Mouse (Mus musculus) limb, embryonic 14.5 days (tissue): Measurements from ENCODE around the gene Map2k4. TPM values are rescaled to one million over a fixed set of nuclear protein-coding genes. Genes with fewer than 3 reads are reported as not detected.

Experiments
- ATAC-seq: fragments of 200-750 bp; cut with Nextera tagmentation; 2 replicates; pipeline ENCODE4 v1.8.0; 2017; ENCODE audit warnings: low read depth, moderate number of reproducible peaks, moderate TSS enrichment; ENCODE audit not compliant: low FRiP score
- DNase-seq: peaks from one replicate; pipeline ENCODE4 v3.0.0-alpha.2; 2015; ENCODE audit warnings: low spot score
- H3K27ac ChIP-seq: fragments of 300-500 bp; sonication (generic); replicated peaks from 2 replicates; pipeline ENCODE4 v1.5.1; 2014; ENCODE audit warnings: low read depth, mild to moderate bottlenecking, low read length, moderate library complexity, mixed read lengths
- H3K27me3 ChIP-seq: fragments of 300-500 bp; sonication (generic); 2 replicates; pipeline ENCODE4 v1.6.1; 2014; ENCODE audit warnings: low read length, mixed read lengths; ENCODE audit not compliant: control insufficient read depth, insufficient read depth
- H3K36me3 ChIP-seq: fragments of 300-500 bp; sonication (generic); 2 replicates; pipeline ENCODE4 v1.6.1; 2014; ENCODE audit warnings: mild to moderate bottlenecking, low read length, moderate library complexity, mixed read lengths; ENCODE audit not compliant: control insufficient read depth, insufficient read depth
- H3K4me1 ChIP-seq: fragments of 300-500 bp; sonication (generic); 2 replicates; pipeline ENCODE4 v1.6.1; 2014; ENCODE audit warnings: antibody characterized with exemption, low read length, mixed read lengths; ENCODE audit not compliant: control insufficient read depth, insufficient read depth
- H3K4me2 ChIP-seq: fragments of 300-500 bp; sonication (generic); replicated peaks from 2 replicates; pipeline ENCODE4 v1.6.1; 2014; ENCODE audit warnings: low read depth, mild to moderate bottlenecking, low read length, moderate library complexity; ENCODE audit not compliant: severe bottlenecking
- H3K4me3 ChIP-seq: fragments of 300-500 bp; sonication (generic); replicated peaks from 2 replicates; pipeline ENCODE4 v1.5.1; 2014; ENCODE audit warnings: low read length
- H3K9ac ChIP-seq: fragments of 300-500 bp; sonication (generic); 2 replicates; pipeline ENCODE4 v1.6.1; 2014; ENCODE audit warnings: mild to moderate bottlenecking, low read depth, low read length, moderate library complexity; ENCODE audit not compliant: severe bottlenecking
- H3K9me3 ChIP-seq: fragments of 300-500 bp; sonication (generic); 2 replicates; pipeline ENCODE4 v1.6.1; 2016; ENCODE audit warnings: low read length; ENCODE audit not compliant: control insufficient read depth
- POLR2A ChIP-seq: fragments of 200-500 bp; IDR thresholded peaks from 2 replicates; pipeline ENCODE4 v1.8.0; 2012; ENCODE audit warnings: inconsistent platforms, mild to moderate bottlenecking, moderate library complexity, borderline replicate concordance; ENCODE audit not compliant: insufficient read depth, insufficient read length; ENCODE audit errors: extremely low read depth
- WGBS: fragments of 180-500 bp; shearing (Covaris S2); extraction: QIAGEN DNeasy Blood & Tissue Kit; methylation state at CpG from one replicate; pipeline ENCODE4 v1.1.7; 2014; 5-methylcytosine and 5-hydroxymethylcytosine counted together
- polyA plus RNA-seq, 2 experiments: library from polyadenylated mRNA; depleted of rRNA in 1 of 2; stranded (reverse) in 1 of 2; unstranded in 1 of 2; fragments of >200 nt; fragmentation: Nextera tagmentation in 1 of 2; extraction: Ambion mirVana in 1 of 2; gene quantifications; 2 replicates each; pipeline versions ENCODE4 v1.2.1 to v1.2.3; 2012 to 2014

Gene Map2k4
- polyA plus RNA-seq, 2 experiments = 40.2 to 68.8 TPM

- Histone ChIP-seq H3K4me1 (peaks cover 13% of the 10 kb centered on the region), H3K4me2 (no peak overlapping the region), H3K9ac (no peak overlapping the region), H3K27ac (0 out of 2 replicates have a peak overlapping the region, but pooled peaks have one; percentile 6), H3K9me3 (no peaks in the 10 kb centered on the region), H3K4me3 (no peak overlapping the region), H3K36me3 (peaks cover 28% of the 10 kb centered on the region), H3K27me3 (no peaks in the 10 kb centered on the region)
- no peak for TF ChIP-seq POLR2A
- DNase-seq (no peak), ATAC-seq (no peak)
- whole genome bisulfite sequencing = 46% methylated on average over 6 of the region's 6 CpGs
These were observed 28.1 kb upstream of the Map2k4 start for GRCm38 (mm10) chr11:65816237-65816636.

DNA sequence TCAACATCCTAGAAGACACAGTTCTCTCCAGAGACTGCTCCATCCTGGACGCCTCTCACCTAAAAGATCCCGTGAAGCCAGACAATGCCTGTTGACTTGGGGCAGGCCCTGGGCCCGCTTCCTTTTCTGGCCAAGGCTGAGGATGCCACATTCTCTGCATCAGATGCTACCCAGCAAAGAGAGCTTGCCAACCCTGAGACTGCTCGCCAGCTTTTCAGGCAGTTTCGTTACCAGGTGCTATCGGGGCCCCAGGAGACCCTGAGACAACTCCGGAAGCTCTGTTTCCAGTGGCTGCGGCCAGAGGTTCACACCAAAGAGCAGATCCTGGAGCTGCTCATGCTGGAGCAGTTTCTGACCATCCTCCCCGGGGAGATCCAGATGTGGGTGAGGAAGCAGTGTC lies 26.3 kb upstream of the Map2k4 start:
- DNase-seq (no peak), ATAC-seq (no peak)
- no peak overlapping the region for H3K4me3 ChIP-seq
- H3K27me3 ChIP-seq = no peaks in the 10 kb centered on the region
- H3K4me2 ChIP-seq = no peak overlapping the region
- no peak overlapping the region for H3K27ac ChIP-seq
- H3K9ac ChIP-seq = no peak overlapping the region
- 89% methylated on average over 9 of the region's 9 CpGs for WGBS
- H3K36me3 ChIP-seq = peaks cover 28% of the 10 kb centered on the region
- peaks cover 13% of the 10 kb centered on the region for H3K4me1 ChIP-seq
- H3K9me3 ChIP-seq = no peaks in the 10 kb centered on the region
- no peak for TF ChIP-seq POLR2A

- WGBS = 25% methylated on average over 5 of the region's 5 CpGs
- Histone ChIP-seq H3K9me3 (no peaks in the 10 kb centered on the region), H3K4me3 (no peak overlapping the region), H3K27ac (no peak overlapping the region), H3K36me3 (peaks cover 22% of the 10 kb centered on the region), H3K27me3 (no peaks in the 10 kb centered on the region), H3K4me2 (no peak overlapping the region), H3K9ac (no peak overlapping the region), H3K4me1 (peaks cover 13% of the 10 kb centered on the region)
- DNase-seq = no peak
- ATAC-seq = no peak
- TF ChIP-seq POLR2A = no peak
These were observed 24.0 kb upstream of the Map2k4 start for GRCm38 (mm10) chr11:65812088-65812487.

- no peak for ATAC-seq
- H3K9me3 ChIP-seq = no peaks in the 10 kb centered on the region
- H3K9ac ChIP-seq = peak overlapping the region; percentile 76
- peaks cover 14% of the 10 kb centered on the region for H3K4me1 ChIP-seq
- peak overlapping the region; percentile 85 for H3K4me2 ChIP-seq
- H3K36me3 ChIP-seq = no peaks in the 10 kb centered on the region
- 44% methylated on average over 7 of the region's 7 CpGs for WGBS
- no peak for TF ChIP-seq POLR2A
- DNase-seq = no peak
- peak overlapping the region; percentile 87 for H3K4me3 ChIP-seq
- H3K27me3 ChIP-seq = no peaks in the 10 kb centered on the region
- no peak overlapping the region for H3K27ac ChIP-seq
These were observed 19.5 kb upstream of the Map2k4 start for GRCm38 (mm10) chr11:65807601-65808000.

DNA sequence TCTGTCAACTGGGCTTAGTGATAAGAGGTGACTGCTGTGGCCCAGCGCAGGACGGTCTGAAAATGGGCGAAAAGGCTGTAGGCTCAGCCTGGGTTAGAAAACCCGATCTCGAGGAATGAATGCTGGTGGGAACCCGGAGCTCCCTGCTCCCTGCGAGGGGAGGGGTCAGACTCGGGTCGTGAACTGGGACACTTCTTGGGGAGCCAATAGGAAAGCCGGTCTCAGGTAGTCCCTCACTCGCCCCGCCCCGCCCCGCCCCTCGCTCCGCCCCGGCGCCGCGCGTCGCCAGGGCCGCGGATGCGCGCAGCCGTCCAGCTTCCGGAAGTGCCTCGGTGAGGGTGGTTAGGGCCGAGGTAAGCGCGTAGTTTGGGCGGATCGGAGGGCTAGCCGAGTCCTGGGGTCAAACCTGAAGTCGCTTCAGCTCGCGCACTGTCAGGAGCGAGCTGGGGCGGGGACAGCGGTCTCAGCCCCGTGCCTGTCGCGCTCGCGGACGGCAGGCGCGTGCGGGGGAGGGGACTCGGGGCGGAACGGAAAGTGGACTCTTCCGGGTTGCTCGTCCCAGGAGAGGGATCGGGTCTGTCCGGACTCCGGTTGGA lies 18.9 kb upstream of the Map2k4 start, which contains the start of gene Zkscan6:
Gene Zkscan6, plus strand, starts transcription at position 267 of the 596 bp plus-strand sequence.
- Histone ChIP-seq H3K4me2 (peak within 1 kb of the TSS; percentile 85), H3K9me3 (no peaks in the 10 kb centered on the region), H3K9ac (peak within 1 kb of the TSS; percentile 76), H3K27me3 (no peaks in the 10 kb centered on the region), H3K4me3 (peak within 1 kb of the TSS; percentile 87), H3K36me3 (no peaks in the 10 kb centered on the region), H3K4me1 (peaks cover 8% of the 10 kb centered on the region), H3K27ac (peak within 1 kb of the TSS; percentile 67)
- TF ChIP-seq POLR2A = 0 out of 2 replicates have a peak, but pooled peaks have one; percentile 20
- ATAC-seq (peak; percentile 97), DNase-seq (peak; percentile 90)
- WGBS = 4% methylated on average over 58 of the region's 58 CpGs
